ENCODE assay signal across 8 mouse cellular contexts in the genomic region with DNA sequence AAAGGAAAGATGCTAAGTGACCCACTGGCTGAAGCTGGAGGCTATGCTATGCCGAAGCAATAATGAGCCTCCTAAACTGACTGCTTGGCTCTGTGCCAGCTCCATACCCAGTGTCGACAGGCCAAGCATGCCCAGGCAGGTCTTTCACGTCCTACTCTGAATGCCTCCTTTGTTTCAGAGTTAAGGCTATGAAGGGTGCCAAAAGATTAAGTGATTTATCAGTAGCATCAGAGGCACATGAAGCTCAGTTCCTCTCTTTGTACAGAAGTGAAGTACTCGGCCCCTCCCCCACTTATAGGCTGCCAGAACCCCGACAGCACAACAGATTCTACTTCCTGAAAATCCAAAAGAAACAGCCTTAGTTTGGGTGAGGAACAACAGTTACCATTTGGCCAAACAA. TPM values are rescaled to one million over a fixed set of nuclear protein-coding genes. Genes with fewer than 3 reads are reported as not detected.
DNase-seq lines count a peak whose midpoint lies in the region; ATAC-seq and TF ChIP-seq lines count a peak whose summit lies in the region.

No protein-coding gene starts in this region.

- ATAC-seq in heart, embryonic 15.5 days (replicated peaks; ENCODE audit: insufficient number of reproducible peaks, insufficient read depth, low FRiP score, low read depth), result peak; percentile 22; the same call in 1 of the 2 replicates

- H3K27ac ChIP-seq in spleen, adult 2 months (ENCODE audit: insufficient read depth, low read length), result peak overlapping the region; percentile 43
- peak overlapping the region; percentile 66 for H3K27ac ChIP-seq in heart, embryonic 15.5 days

- H3K36me3 ChIP-seq in spleen, adult 2 months (ENCODE audit: control insufficient read depth, insufficient read depth, low read length), result peaks cover 4% of the 10 kb centered on the region; the same call in 1 of the 2 replicates
- peaks cover 10% of the 10 kb centered on the region; the same call in 1 of the 2 replicates for H3K36me3 ChIP-seq in heart, embryonic 15.5 days
- peaks cover 31% of the 10 kb centered on the region for H3K36me3 ChIP-seq in megakaryocyte, embryonic 14.5 days (replicated peaks; ENCODE audit: low read length)

- no peak for TF ChIP-seq POLR2A in spleen, adult 2 months (IDR thresholded peaks at IDR 0.05; ENCODE audit: low read depth, low read length)

- no peak for TF ChIP-seq CTCF in spleen, adult 2 months (IDR thresholded peaks at IDR 0.05; ENCODE audit: extremely low read depth, insufficient read depth, insufficient read length, insufficient replicate concordance)

- H3K4me3 ChIP-seq in spleen, adult 2 months (ENCODE audit: extremely low read depth, insufficient read depth, insufficient read length), result no peak overlapping the region
- H3K4me3 ChIP-seq in heart, embryonic 15.5 days, result no peak overlapping the region
- H3K4me3 ChIP-seq in megakaryocyte, embryonic 14.5 days (replicated peaks), result peak overlapping the region; percentile 76

- H3K4me1 ChIP-seq in spleen, adult 2 months (ENCODE audit: control insufficient read depth, insufficient read depth, insufficient read length), result peaks cover 3% of the 10 kb centered on the region; the same call in 1 of the 2 replicates
- peaks cover 36% of the 10 kb centered on the region for H3K4me1 ChIP-seq in heart, embryonic 15.5 days (replicated peaks)
- peaks cover 47% of the 10 kb centered on the region for H3K4me1 ChIP-seq in megakaryocyte, embryonic 14.5 days

- WGBS in spleen, adult 2 months, result 12% methylated on average over 5 of the region's 5 CpGs
- WGBS in heart, embryonic 15.5 days, result 1% methylated on average over 5 of the region's 5 CpGs

- H3K27me3 ChIP-seq in spleen, adult 2 months (ENCODE audit: control insufficient read depth, insufficient read depth, low read length), result no peaks in the 10 kb centered on the region
- H3K27me3 ChIP-seq in heart, embryonic 15.5 days, result no peaks in the 10 kb centered on the region
- H3K27me3 ChIP-seq in megakaryocyte, embryonic 14.5 days (replicated peaks), result peaks cover 2% of the 10 kb centered on the region

- no peak overlapping the region for H3K9ac ChIP-seq in heart, embryonic 15.5 days

- H3K4me2 ChIP-seq in heart, embryonic 15.5 days, result peak overlapping the region; percentile 46

- no peaks in the 10 kb centered on the region for H3K9me3 ChIP-seq in heart, embryonic 15.5 days (replicated peaks)
- H3K9me3 ChIP-seq in megakaryocyte, embryonic 14.5 days, result no peaks in the 10 kb centered on the region

- no peak for DNase-seq in spleen, adult 2 months (ENCODE audit: low read depth in 1 of 2, low spot score in 2 of 2)
- no peak for DNase-seq in spleen, adult 12 weeks (ENCODE audit: low spot score)
- DNase-seq in embryo, embryonic 9.5 days (ENCODE audit: extremely low spot score), result peak; percentile 5
- DNase-seq in kidney, postnatal 36 days, result peak; percentile 19 to 67
- DNase-seq in urinary bladder, postnatal 25 days (ENCODE audit: low spot score), result peak; percentile 70
- no peak for DNase-seq in natural killer cell, adult 2 months (ENCODE audit: low spot score in 2 of 2)

RNA-seq across cellular contexts. Expression of gene Ncaph, which starts 3.2 kb away (rescaled TPM):
- polyA plus RNA-seq in spleen, adult 2 months (2012; rRNA removed), result 2.5 and 2.8 TPM in 2 replicates
- polyA plus RNA-seq in heart, embryonic 15.5 days (2015; fragmentation: Nextera tagmentation; extraction: Ambion mirVana), result 43.9 and 51.1 TPM in 2 replicates
- polyA plus RNA-seq in megakaryocyte, embryonic 14.5 days (2012; ENCODE audit: insufficient read depth, low replicate concordance), result 2.4 and 4.2 TPM in 2 replicates

RNA-seq across cellular contexts. Expression of gene Itpripl1, which starts 6.3 kb away (rescaled TPM):
- polyA plus RNA-seq in spleen, adult 2 months (2012; rRNA removed), result 12.3 and 13.6 TPM in 2 replicates
- 11.9 and 14.1 TPM in 2 replicates for polyA plus RNA-seq in heart, embryonic 15.5 days (2015; fragmentation: Nextera tagmentation; extraction: Ambion mirVana)
- polyA plus RNA-seq in megakaryocyte, embryonic 14.5 days (2012; ENCODE audit: insufficient read depth, low replicate concordance), result 1.4 TPM in 1 of 2 replicates, not detected in the other

Comparison
In these comparisons a context has a peak if more than half of its experiments do, and no peak if none do; other contexts are left out.
1. DNase-seq: peak in embryo, embryonic 9.5 days (single experiment), kidney, postnatal 36 days (2 of 2) and urinary bladder, postnatal 25 days (single experiment); none in spleen, adult 2 months (0 of 2), spleen, adult 12 weeks (single experiment) and natural killer cell, adult 2 months (0 of 2).